In the genomic region with DNA sequence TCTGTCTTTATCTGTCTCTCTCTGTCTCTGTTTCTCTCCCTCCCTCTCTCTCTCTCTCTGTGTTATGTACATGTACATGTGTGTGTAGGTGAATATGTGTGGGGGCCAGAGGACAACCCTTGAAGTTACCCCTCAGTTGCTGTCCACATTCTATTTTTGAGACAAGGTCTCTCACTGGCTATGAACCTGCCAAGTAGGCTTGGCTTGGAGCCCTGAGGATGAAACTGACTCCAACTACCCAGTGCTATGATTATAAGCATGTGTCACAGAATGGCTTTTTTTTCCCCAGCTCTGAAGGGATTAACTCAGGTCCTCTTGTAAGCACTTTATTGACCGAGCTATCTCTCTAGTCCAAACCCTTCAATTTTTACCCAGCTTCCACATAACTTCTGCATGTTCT, we compare ENCODE assay signal across 17 mouse cellular contexts.
DNase-seq lines count a peak whose midpoint lies in the region; ATAC-seq and TF ChIP-seq lines count a peak whose summit lies in the region.
"Had no signal": no experiment of that assay in that cellular context is flagged by ENCODE, and none has a peak within 500 bp of the region (broad histone marks: within the 10 kb centered on the region; RNA-seq: fewer than 3 reads in every experiment).

No protein-coding gene starts in this region.

- intact Hi-C loops in heart, adult 2 months (cut with DNase I), result no loop called here

- no peak for TF ChIP-seq POLR2A in heart, adult 2 months (IDR thresholded peaks at IDR 0.05; ENCODE audit: insufficient read depth, low read depth, low read length)

- no peaks in the 10 kb centered on the region for H3K9me3 ChIP-seq in heart, embryonic 11.5 days (replicated peaks; ENCODE audit: control insufficient read depth, low read length)
- H3K9me3 ChIP-seq: embryonic facial prominence, embryonic 15.5 days; heart, embryonic 13.5 days; hindbrain, embryonic 15.5 days; midbrain, embryonic 13.5 days had no signal

- ATAC-seq in heart, embryonic 11.5 days (replicated peaks; ENCODE audit: insufficient number of reproducible peaks, low FRiP score, low TSS enrichment), result no peak
- ATAC-seq: intestine, embryonic 16.5 days; midbrain, embryonic 13.5 days had no signal

- no peak overlapping the region for H3K4me2 ChIP-seq in heart, embryonic 11.5 days
- H3K4me2 ChIP-seq: embryonic facial prominence, embryonic 15.5 days; heart, embryonic 13.5 days; hindbrain, embryonic 15.5 days; midbrain, embryonic 13.5 days had no signal

- no peak overlapping the region for H3K4me3 ChIP-seq in heart, adult 2 months
- no peak overlapping the region for H3K4me3 ChIP-seq in heart, embryonic 11.5 days (ENCODE audit: low read depth, low read length)
- H3K4me3 ChIP-seq: embryonic facial prominence, embryonic 15.5 days; heart, embryonic 13.5 days; hindbrain, embryonic 15.5 days; midbrain, embryonic 13.5 days had no signal

- no peak overlapping the region for H3K9ac ChIP-seq in heart, adult 2 months (ENCODE audit: low read depth, low read length)
- H3K9ac ChIP-seq in heart, embryonic 11.5 days (ENCODE audit: low read depth, low read length), result no peak overlapping the region
- H3K9ac ChIP-seq: embryonic facial prominence, embryonic 15.5 days; heart, embryonic 13.5 days; hindbrain, embryonic 15.5 days; midbrain, embryonic 13.5 days had no signal

- no peaks in the 10 kb centered on the region for H3K79me2 ChIP-seq in heart, adult 2 months (replicated peaks; ENCODE audit: control insufficient read depth, insufficient read depth, low read length)

- TF ChIP-seq EP300 in heart, adult 2 months (IDR thresholded peaks at IDR 0.05; ENCODE audit: insufficient read depth, low read depth, low read length), result no peak

- no peak overlapping the region for H3K27ac ChIP-seq in heart, adult 2 months
- no peak overlapping the region for H3K27ac ChIP-seq in heart, embryonic 11.5 days (ENCODE audit: low read depth, low read length)
- H3K27ac ChIP-seq: embryonic facial prominence, embryonic 15.5 days; heart, embryonic 13.5 days; hindbrain, embryonic 15.5 days; midbrain, embryonic 13.5 days had no signal

- no peaks in the 10 kb centered on the region for H3K36me3 ChIP-seq in heart, adult 2 months (ENCODE audit: control insufficient read depth, insufficient read depth, low read length)
- H3K36me3 ChIP-seq in heart, embryonic 11.5 days (ENCODE audit: control insufficient read depth, insufficient read depth, low read length), result no peaks in the 10 kb centered on the region
- H3K36me3 ChIP-seq: embryonic facial prominence, embryonic 15.5 days; heart, embryonic 13.5 days; hindbrain, embryonic 15.5 days; midbrain, embryonic 13.5 days had no signal

- no peaks in the 10 kb centered on the region; the same call in 1 of the 2 replicates for H3K4me1 ChIP-seq in heart, adult 2 months (ENCODE audit: control insufficient read depth, insufficient read depth, low read length)
- no peaks in the 10 kb centered on the region for H3K4me1 ChIP-seq in heart, embryonic 11.5 days (ENCODE audit: control insufficient read depth, insufficient read depth, low read length)
- H3K4me1 ChIP-seq: embryonic facial prominence, embryonic 15.5 days had no signal

- WGBS in heart, adult 2 months, result 64% methylated on average over 1 of the region's 1 CpGs
- WGBS in heart, embryonic 11.5 days (ENCODE audit: insufficient replicate concordance), result 83% methylated on average over 1 of the region's 1 CpGs

- no peak for TF ChIP-seq CTCF in heart, adult 2 months (IDR thresholded peaks at IDR 0.05)

- peak; percentile 74 to 84 for DNase-seq in cerebellum, postnatal 10 days
- DNase-seq in cerebellum, postnatal 4 days (ENCODE audit: low spot score in 2 of 2), result no peak
- DNase-seq in heart, adult 2 months, result peak; percentile 31 to 51
- DNase-seq in gastrocnemius, postnatal 10 days, result peak; percentile 31
- DNase-seq in heart, postnatal 4 days, result peak; percentile 60
- no peak for DNase-seq in right cerebral cortex, postnatal 4 days
- DNase-seq: cerebellum, adult 11 months; embryo, embryonic 11 days; layer of hippocampus, postnatal 36 days; lung, adult 18-20 months; thymus, postnatal 4 days had no signal

- H3K27me3 ChIP-seq in heart, adult 2 months (ENCODE audit: control insufficient read depth, insufficient read depth, low read length), result no peaks in the 10 kb centered on the region
- H3K27me3 ChIP-seq in heart, embryonic 11.5 days (ENCODE audit: control insufficient read depth, insufficient read depth, low read length), result no peaks in the 10 kb centered on the region
- H3K27me3 ChIP-seq: embryonic facial prominence, embryonic 15.5 days; heart, embryonic 13.5 days; hindbrain, embryonic 15.5 days; midbrain, embryonic 13.5 days had no signal

Comparison
In these comparisons a context has a peak if more than half of its experiments do, and no peak if none do; other contexts are left out.
1. DNase-seq: peak in cerebellum, postnatal 10 days (2 of 2), heart, adult 2 months (2 of 2), gastrocnemius, postnatal 10 days (single experiment) and heart, postnatal 4 days (single experiment); none in cerebellum, postnatal 4 days (0 of 2) and right cerebral cortex, postnatal 4 days (single experiment).